Mouse (Mus musculus): ENCODE results near the gene Hist1h3b. TPM values are rescaled to one million over a fixed set of nuclear protein-coding genes. Genes with fewer than 3 reads are reported as not detected.

The Hist1h3b gene
- total and polyA plus RNA-seq, 2 experiments from 2014 or later: 3.3 to 800 TPM

GRCm38 (mm10) chr13:23763242-23763585 is 11.1 kb downstream of the Hist1h3b start:
- TF ChIP-seq EP300 (IDR thresholded peaks at IDR 0.05; ENCODE audit: low read depth): no peak
- TF ChIP-seq CTCF (IDR thresholded peaks at IDR 0.05; ENCODE audit: low read depth): no peak
- WGBS: 2% methylated on average over 10 of the region's 10 CpGs
- H3K27me3 ChIP-seq (ENCODE audit: control insufficient read depth, insufficient read depth, low read length): no peaks in the 10 kb centered on the region
- no peaks in the 10 kb centered on the region for H3K9me3 ChIP-seq (replicated peaks; ENCODE audit: control insufficient read depth, low read length)
- DNase-seq (ENCODE audit: low spot score) (no peak), ATAC-seq (ENCODE audit: insufficient read depth, low read depth) (no peak)
- H3K4me3 ChIP-seq (ENCODE audit: low read depth, low read length): peak overlapping the region; percentile 48
- H3K4me2 ChIP-seq (ENCODE audit: low read depth, low read length): peak overlapping the region; percentile 71
- peaks cover 22% of the 10 kb centered on the region for H3K4me1 ChIP-seq (ENCODE audit: control insufficient read depth, insufficient read depth)
- H3K27ac ChIP-seq (ENCODE audit: low read depth): peak overlapping the region; percentile 95
- H3K9ac ChIP-seq (replicated peaks; ENCODE audit: low read depth, low read length): peak overlapping the region; percentile 66; the same call in 1 of the 2 replicates
- H3K36me3 ChIP-seq (replicated peaks; ENCODE audit: control insufficient read depth, insufficient read depth, low read length): no peaks in the 10 kb centered on the region

GRCm38 (mm10) chr13:23763586-23764323 is 11.7 kb downstream of the Hist1h3b start, which contains the start of gene Hist1h1a:
Gene Hist1h1a (plus strand): TSS chr13:23763666.
- 3% methylated on average over 34 of the region's 34 CpGs for WGBS
- Histone ChIP-seq H3K27ac (ENCODE audit: low read depth) (peak within 1 kb of the TSS; percentile 95), H3K9ac (replicated peaks; ENCODE audit: low read depth, low read length) (peak within 1 kb of the TSS; percentile 66), H3K27me3 (ENCODE audit: control insufficient read depth, insufficient read depth, low read length) (no peaks in the 10 kb centered on the region), H3K36me3 (replicated peaks; ENCODE audit: control insufficient read depth, insufficient read depth, low read length) (no peaks in the 10 kb centered on the region), H3K9me3 (replicated peaks; ENCODE audit: control insufficient read depth, low read length) (no peaks in the 10 kb centered on the region), H3K4me1 (ENCODE audit: control insufficient read depth, insufficient read depth) (peaks cover 22% of the 10 kb centered on the region), H3K4me3 (ENCODE audit: low read depth, low read length) (peak within 1 kb of the TSS; percentile 48), H3K4me2 (ENCODE audit: low read depth, low read length) (peak within 1 kb of the TSS; percentile 71)
- DNase-seq (ENCODE audit: low spot score) (peak; percentile 95), ATAC-seq (ENCODE audit: insufficient read depth, low read depth) (peak; percentile 59)
- no peak; the same call in 1 of the 2 replicates for TF ChIP-seq EP300 (IDR thresholded peaks at IDR 0.05; ENCODE audit: low read depth)
- no peak for TF ChIP-seq CTCF (IDR thresholded peaks at IDR 0.05; ENCODE audit: low read depth)

GRCm38 (mm10) chr13:23764324-23765171 is 12.5 kb downstream of the Hist1h3b start:
- Histone ChIP-seq H3K4me1 (ENCODE audit: control insufficient read depth, insufficient read depth) (peaks cover 22% of the 10 kb centered on the region), H3K9me3 (replicated peaks; ENCODE audit: control insufficient read depth, low read length) (no peaks in the 10 kb centered on the region), H3K9ac (replicated peaks; ENCODE audit: low read depth, low read length) (peak overlapping the region; percentile 66; the same call in 1 of the 2 replicates), H3K36me3 (replicated peaks; ENCODE audit: control insufficient read depth, insufficient read depth, low read length) (no peaks in the 10 kb centered on the region), H3K4me3 (ENCODE audit: low read depth, low read length) (peak overlapping the region; percentile 48), H3K27me3 (ENCODE audit: control insufficient read depth, insufficient read depth, low read length) (no peaks in the 10 kb centered on the region), H3K27ac (ENCODE audit: low read depth) (peak overlapping the region; percentile 95; the same call in 1 of the 2 replicates), H3K4me2 (ENCODE audit: low read depth, low read length) (peak overlapping the region; percentile 71)
- no peak for DNase-seq (ENCODE audit: low spot score)
- 47% methylated on average over 12 of the region's 12 CpGs for WGBS
- TF ChIP-seq EP300 (IDR thresholded peaks at IDR 0.05; ENCODE audit: low read depth): no peak
- TF ChIP-seq CTCF (IDR thresholded peaks at IDR 0.05; ENCODE audit: low read depth): no peak
- ATAC-seq (ENCODE audit: insufficient read depth, low read depth): no peak

GRCm38 (mm10) chr13:23765172-23765513 is 13.1 kb downstream of the Hist1h3b start:
- H3K4me1 ChIP-seq (ENCODE audit: control insufficient read depth, insufficient read depth): peaks cover 22% of the 10 kb centered on the region
- ATAC-seq (ENCODE audit: insufficient read depth, low read depth) (no peak), DNase-seq (ENCODE audit: low spot score) (no peak)
- H3K9me3 ChIP-seq (replicated peaks; ENCODE audit: control insufficient read depth, low read length): no peaks in the 10 kb centered on the region
- no peak for TF ChIP-seq CTCF (IDR thresholded peaks at IDR 0.05; ENCODE audit: low read depth)
- TF ChIP-seq EP300 (IDR thresholded peaks at IDR 0.05; ENCODE audit: low read depth): no peak
- no peaks in the 10 kb centered on the region for H3K27me3 ChIP-seq (ENCODE audit: control insufficient read depth, insufficient read depth, low read length)
- no peak overlapping the region for H3K27ac ChIP-seq (ENCODE audit: low read depth)
- 85% methylated on average over 1 of the region's 1 CpGs for WGBS
- no peak overlapping the region for H3K9ac ChIP-seq (replicated peaks; ENCODE audit: low read depth, low read length)
- no peak overlapping the region for H3K4me2 ChIP-seq (ENCODE audit: low read depth, low read length)
- H3K36me3 ChIP-seq (replicated peaks; ENCODE audit: control insufficient read depth, insufficient read depth, low read length): no peaks in the 10 kb centered on the region
- no peak overlapping the region for H3K4me3 ChIP-seq (ENCODE audit: low read depth, low read length)

- Histone ChIP-seq H3K36me3 (replicated peaks; ENCODE audit: control insufficient read depth, insufficient read depth, low read length) (no peaks in the 10 kb centered on the region), H3K4me3 (ENCODE audit: low read depth, low read length) (no peak overlapping the region), H3K4me1 (ENCODE audit: control insufficient read depth, insufficient read depth) (peaks cover 18% of the 10 kb centered on the region), H3K9ac (replicated peaks; ENCODE audit: low read depth, low read length) (no peak overlapping the region), H3K4me2 (ENCODE audit: low read depth, low read length) (no peak overlapping the region), H3K27ac (ENCODE audit: low read depth) (no peak overlapping the region), H3K9me3 (replicated peaks; ENCODE audit: control insufficient read depth, low read length) (no peaks in the 10 kb centered on the region), H3K27me3 (ENCODE audit: control insufficient read depth, insufficient read depth, low read length) (no peaks in the 10 kb centered on the region)
- ATAC-seq (ENCODE audit: insufficient read depth, low read depth) (no peak), DNase-seq (ENCODE audit: low spot score) (no peak)
- no peak for TF ChIP-seq EP300 (IDR thresholded peaks at IDR 0.05; ENCODE audit: low read depth)
- TF ChIP-seq CTCF (IDR thresholded peaks at IDR 0.05; ENCODE audit: low read depth): no peak
Observed at GRCm38 (mm10) chr13:23766772-23767171, 14.7 kb downstream of the Hist1h3b start.
